Mouse (Mus musculus): ENCODE data around the gene Hcfc1. TPM values are rescaled to one million over a fixed set of nuclear protein-coding genes. Genes with fewer than 3 reads are reported as not detected.
A peak's percentile ranks its signal among the peaks of the same experiment; 100 is the strongest.

Hcfc1 gene
- total RNA-seq, 2 experiments from 2014 or later: 89.1 to 93.4 TPM

DNA sequence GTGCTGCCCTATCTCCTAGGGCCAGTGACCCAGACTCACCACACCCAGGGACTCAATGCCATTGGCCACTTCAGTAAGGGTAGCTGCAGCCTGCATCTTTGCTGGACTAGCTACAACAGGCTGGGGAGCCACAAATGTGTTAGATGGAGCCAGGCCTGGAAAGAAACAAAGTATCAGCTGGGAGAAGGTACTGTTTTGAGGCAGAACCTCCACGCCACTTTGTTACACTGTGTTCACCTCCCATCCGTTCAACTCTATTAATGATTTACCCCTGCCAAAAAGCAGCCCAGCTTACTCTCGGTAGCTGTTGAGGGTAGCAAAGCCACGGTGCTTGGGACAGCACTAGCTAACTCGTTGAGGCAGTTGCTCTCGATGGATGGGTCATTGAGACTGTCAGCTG, 19.3 kb downstream of the Hcfc1 start:
- intact Hi-C loops (cut with DNase I): no loop called here
- no peak for DNase-seq

DNA sequence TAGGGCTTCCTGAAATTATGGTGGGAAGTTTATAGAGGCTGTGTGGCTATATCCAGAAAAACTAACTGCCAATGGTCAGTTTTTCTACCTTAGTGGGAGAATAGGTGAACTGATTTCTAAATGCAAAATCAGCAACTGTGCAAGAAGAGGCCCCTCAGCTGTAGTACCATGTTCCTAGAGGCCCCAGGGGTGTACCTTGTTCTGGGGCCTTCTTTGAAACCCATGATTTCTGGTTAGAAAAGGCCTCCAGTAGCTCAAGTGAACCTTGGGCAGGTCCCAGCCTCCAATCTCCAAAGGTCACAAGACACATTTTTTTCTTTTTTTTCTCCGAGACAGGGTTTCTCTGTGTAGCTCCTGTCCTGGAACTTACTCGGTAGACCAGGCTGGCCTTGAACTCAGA, 23.9 kb downstream of the Hcfc1 start:
- intact Hi-C loops (cut with DNase I): no loop called here
- no peak for DNase-seq

DNA sequence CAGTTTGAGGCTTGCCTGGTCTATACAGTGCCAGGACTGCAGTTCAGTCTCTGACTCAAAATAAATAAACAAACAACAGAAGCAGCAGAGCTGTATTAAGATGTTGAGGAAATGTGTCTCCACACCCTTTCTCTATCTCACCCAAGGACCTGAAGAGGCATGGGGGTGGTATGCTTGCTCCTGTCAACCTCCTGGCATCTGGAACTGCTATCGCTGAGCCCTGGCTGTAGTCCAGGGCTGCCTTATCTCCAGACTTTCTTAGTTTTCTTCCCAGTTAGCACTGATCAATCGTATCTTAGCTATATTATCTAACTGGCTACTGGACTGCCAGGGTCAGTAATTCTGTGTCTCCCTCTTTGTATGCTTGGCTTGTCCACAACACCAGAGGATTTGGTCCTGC, 24.3 kb downstream of the Hcfc1 start:
- intact Hi-C loops (cut with DNase I): no loop called here
- DNase-seq: no peak

DNA sequence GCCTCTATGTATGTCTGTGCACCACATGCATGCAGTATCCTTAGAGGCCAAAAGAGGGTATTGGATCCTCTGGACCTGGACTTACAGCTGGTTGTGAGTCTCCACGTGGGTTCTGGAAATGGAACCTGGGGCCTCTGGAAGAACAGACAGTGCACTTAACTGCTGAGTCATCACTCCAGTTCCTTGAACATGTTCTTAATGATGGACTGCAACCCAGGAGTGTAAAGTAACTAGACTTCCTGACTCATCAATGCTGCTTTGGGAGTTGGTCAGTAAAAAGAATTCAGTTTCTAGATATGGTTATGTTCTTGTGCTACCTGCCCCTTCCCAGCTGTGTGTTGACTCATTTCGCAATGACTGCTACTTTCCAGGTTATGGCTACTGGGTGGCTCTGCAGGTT, 34.3 kb downstream of the Hcfc1 start:
- intact Hi-C loops (cut with DNase I): no loop called here
- no peak for DNase-seq

DNA sequence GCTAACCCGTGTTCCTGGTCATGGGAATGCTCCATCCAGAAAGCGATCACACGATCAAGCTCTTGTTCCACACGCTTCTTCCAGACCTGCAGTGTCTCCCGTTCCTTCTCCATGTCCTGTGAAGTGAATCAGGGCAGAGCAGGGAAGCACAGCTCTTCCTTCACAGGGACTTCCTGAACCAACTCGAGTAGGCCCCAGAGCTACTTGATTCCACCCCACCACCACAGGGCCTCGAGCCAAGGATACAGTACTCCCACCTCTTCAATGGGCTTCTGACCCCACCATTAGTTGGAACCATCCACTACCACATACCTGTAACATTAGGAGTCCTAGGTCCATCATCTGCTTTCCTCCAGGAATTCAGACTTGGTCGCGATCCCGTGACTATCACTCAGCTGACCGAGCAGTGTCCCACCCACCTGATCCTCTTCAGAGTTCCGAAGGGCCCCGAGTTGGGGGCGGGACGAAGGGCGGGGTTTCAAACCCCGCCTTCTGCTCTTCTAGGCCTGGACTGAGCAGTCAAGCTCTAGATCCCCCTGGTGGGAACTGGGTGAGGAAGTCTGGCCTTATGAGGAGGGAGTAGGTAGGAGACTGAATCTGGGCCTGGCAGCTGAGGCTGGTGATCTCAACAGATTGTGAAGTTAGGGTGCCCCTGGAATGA, 35.6 kb downstream of the Hcfc1 start, which contains the start of gene Renbp:
Gene Renbp (minus strand): TSS at position 449 of the 661 bp plus-strand sequence.
- DNase-seq: peak; percentile 28
- intact Hi-C loops (cut with DNase I): no loop called here

DNA sequence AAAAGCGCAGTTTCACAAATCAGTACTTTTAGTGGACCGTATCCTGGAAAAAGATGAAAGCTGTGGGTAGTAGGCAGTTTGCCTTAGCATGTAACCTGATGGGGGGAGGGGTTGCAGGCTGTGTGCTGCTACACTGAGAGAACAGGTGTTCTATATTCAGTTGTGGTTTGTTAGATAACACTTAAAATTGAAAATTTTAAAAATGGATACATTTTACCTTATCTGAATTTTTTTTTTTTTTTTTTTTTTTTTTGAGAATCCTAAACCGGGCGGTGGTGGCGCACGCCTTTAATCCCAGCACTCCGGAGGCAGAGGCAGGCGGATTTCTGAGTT, 43.6 kb downstream of the Hcfc1 start:
- no peak for DNase-seq
- intact Hi-C loops (cut with DNase I): no loop called here

DNA sequence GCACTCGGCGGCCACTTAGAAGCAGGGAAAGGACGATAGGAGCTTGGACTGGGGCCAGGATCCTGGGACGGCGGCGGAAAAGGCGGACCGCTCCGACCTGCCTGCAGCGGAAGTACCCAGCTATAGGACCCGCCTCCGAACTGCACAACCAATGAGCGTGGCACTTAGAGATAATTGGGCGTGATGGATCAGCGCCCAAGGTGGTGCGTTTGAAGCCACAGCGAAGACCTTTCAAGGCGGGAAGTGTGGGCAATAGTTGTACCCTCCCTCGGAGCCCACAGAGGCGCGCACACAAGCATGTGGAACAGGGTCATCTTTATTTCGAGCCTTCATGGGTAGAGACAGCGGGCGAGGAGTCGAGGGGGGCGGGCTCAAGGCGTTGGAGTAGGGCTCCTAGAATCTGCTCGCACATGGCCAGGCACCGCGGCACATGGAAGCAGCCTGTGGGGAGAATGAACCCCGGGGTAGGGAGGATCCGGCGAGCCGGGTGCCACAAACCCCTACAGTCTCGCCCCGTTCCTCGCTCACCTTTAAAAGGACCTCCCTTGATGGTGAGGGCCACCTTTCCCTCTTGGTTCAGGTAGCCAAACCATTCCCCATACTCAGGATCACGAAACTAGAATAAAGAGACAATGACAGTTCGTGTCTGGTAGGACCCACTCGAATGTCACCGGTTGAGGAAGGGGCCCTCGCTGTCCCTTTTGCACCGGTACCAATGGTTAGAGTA, 44.2 kb downstream of the Hcfc1 start, which contains the start of the genes Arhgap4 and Naa10:
Gene Arhgap4 (minus strand): TSS at position 48 of the 727 bp plus-strand sequence.
Gene Naa10 (minus strand): TSS at position 122 of the 727 bp plus-strand sequence.
- intact Hi-C loops (cut with DNase I): no loop called here
- peak; percentile 95 for DNase-seq

DNA sequence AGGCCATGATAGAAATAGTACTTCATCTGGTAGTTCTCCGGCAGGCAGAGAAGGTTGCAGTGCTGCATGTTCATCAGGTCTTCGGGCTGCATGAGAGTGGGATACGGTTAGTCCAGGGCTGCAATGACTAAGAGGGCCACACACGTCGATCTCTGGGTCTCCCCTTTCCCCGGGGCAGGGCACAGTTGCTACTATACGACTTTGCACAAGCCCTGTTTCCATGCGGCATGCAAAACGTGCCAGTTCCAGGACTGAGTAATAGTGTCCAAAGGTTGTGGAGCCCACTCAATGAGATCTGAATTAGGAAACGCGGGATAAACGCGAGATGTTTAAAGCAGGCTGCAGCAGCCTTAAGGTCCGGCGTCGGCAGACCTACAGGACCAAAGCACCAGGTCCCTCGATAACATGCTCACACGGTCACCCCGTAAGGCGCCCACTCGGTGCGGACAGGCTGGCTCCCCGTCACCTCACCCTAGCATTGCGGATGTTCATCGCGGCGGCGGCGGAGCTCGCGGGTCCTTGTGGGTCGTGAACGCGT, 44.8 kb downstream of the Hcfc1 start:
- no peak for DNase-seq

GRCm38 (mm10) chrX:73918631-73919030, 47.5 kb downstream of the Hcfc1 start:
- intact Hi-C loops (cut with DNase I): no loop called here
- no peak for DNase-seq

More for the DNA sequence above, 44.8 kb downstream of the Hcfc1 start:
- intact Hi-C loops (cut with DNase I): no loop called here

GRCm38 (mm10) chrX:73916945-73917344, 49.2 kb downstream of the Hcfc1 start:
- intact Hi-C loops (cut with DNase I): no loop called here
- DNase-seq: no peak

- peak; percentile 89 for DNase-seq
- intact Hi-C loops (cut with DNase I): no loop called here
Observed at GRCm38 (mm10) chrX:73914827-73915703, 51.1 kb downstream of the Hcfc1 start.

DNA sequence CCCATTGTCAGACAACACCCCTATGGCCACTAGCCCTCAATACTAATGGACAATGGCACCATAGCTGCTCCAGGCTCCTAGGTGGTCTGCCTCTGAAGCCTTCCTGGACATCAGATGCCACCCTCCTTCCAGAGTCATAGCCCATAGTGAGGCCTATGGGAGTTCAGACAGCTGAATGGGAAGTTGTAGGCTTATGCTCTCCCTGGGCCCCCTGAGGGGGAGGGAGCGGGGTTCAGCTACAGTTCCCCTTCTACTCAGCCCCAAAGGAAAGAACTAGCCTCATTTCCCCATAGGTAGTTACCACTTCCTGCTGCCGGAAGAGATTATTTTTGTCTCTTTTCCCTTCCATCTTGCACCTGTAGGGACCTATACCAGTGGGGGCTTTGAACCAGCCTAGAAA, 54.6 kb downstream of the Hcfc1 start:
- intact Hi-C loops (cut with DNase I): no loop called here
- no peak for DNase-seq

GRCm38 (mm10) chrX:73911156-73911555, 55.0 kb downstream of the Hcfc1 start:
- no peak for DNase-seq
- intact Hi-C loops (cut with DNase I): no loop called here

- DNase-seq: no peak
- intact Hi-C loops (cut with DNase I): no loop called here
Observed at GRCm38 (mm10) chrX:73910451-73910850, 55.7 kb downstream of the Hcfc1 start.

DNA sequence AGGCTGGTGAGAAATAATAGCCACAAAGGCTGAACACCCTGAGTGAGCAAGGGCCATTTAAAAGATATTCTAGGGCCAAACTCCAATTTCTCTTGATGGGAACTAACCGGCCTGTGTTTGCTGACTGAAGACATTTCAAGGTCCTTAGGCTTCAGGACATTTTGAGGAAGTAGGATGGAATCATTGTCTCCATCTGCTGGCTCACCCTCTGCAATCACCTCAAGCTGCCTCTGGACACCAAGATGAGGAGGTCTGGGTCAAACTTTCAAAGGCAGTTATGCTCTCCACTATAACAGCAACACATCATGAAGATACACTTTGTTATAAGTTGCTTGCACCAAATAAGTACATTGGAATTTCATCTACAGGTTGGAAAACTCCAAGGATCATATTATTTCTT, 56.1 kb downstream of the Hcfc1 start:
- DNase-seq: no peak
- intact Hi-C loops (cut with DNase I): no loop called here

- intact Hi-C loops (cut with DNase I): no loop called here
- DNase-seq: no peak
Observed at GRCm38 (mm10) chrX:73897959-73898358, 68.2 kb downstream of the Hcfc1 start.

- intact Hi-C loops (cut with DNase I): no loop called here
- DNase-seq: peak; percentile 52
Observed at GRCm38 (mm10) chrX:73895719-73896118, 70.4 kb downstream of the Hcfc1 start, which contains the start of gene L1cam. Gene L1cam (minus strand): TSS chrX:73896105.

DNA sequence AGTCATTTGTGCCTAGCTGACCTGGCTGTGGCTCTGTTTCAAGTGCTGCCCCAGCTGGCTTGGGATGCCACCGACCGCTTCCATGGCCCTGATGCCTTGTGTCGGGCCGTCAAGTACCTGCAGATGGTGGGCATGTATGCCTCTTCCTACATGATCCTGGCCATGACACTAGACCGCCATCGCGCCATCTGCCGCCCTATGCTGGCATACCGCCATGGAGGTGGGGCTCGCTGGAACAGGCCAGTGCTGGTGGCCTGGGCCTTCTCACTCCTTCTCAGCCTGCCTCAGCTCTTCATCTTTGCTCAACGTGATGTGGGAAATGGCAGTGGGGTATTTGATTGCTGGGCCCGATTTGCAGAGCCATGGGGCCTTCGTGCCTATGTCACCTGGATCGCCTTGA, 73.3 kb downstream of the Hcfc1 start:
- peak; percentile 84 for DNase-seq
- intact Hi-C loops (cut with DNase I): no loop called here

Measured in left cerebral cortex, postnatal 4 days (tissue).